Mouse (Mus musculus) limb, embryonic 11.5 days (tissue): Measurements from ENCODE around the gene Boc. TPM values are rescaled to one million over a fixed set of nuclear protein-coding genes. Genes with fewer than 3 reads are reported as not detected.
A peak's percentile ranks its signal among the peaks of the same experiment; 100 is the strongest.

Experiments used
- ATAC-seq: fragments of 200-750 bp; cut with Nextera tagmentation; 2 replicates; pipeline ENCODE4 v1.8.0; 2017; ENCODE audit warnings: low read depth; ENCODE audit not compliant: insufficient number of reproducible peaks, low FRiP score, low TSS enrichment
- DNase-seq: peaks from one replicate; pipeline ENCODE4 v3.0.0-alpha.2; 2015; ENCODE audit warnings: low spot score
- H3K27ac ChIP-seq: fragments of 300-500 bp; sonication (generic); replicated peaks from 2 replicates; pipeline ENCODE4 v1.5.1; 2014; ENCODE audit warnings: low read depth, mild to moderate bottlenecking, low read length
- H3K27me3 ChIP-seq: fragments of 300-500 bp; sonication (generic); 2 replicates; pipeline ENCODE4 v1.6.1; 2014; ENCODE audit warnings: mild to moderate bottlenecking, low read length, mixed read lengths; ENCODE audit not compliant: control insufficient read depth, insufficient read depth
- H3K36me3 ChIP-seq: fragments of 300-500 bp; sonication (generic); 2 replicates; pipeline ENCODE4 v1.6.1; 2014; ENCODE audit warnings: mild to moderate bottlenecking, low read length, moderate library complexity, mixed read lengths; ENCODE audit not compliant: control insufficient read depth, insufficient read depth
- H3K4me1 ChIP-seq: fragments of 300-500 bp; sonication (generic); 2 replicates; pipeline ENCODE4 v1.6.1; 2014; ENCODE audit warnings: low read length, mixed read lengths; ENCODE audit not compliant: control insufficient read depth, insufficient read depth
- H3K4me2 ChIP-seq: fragments of 300-500 bp; sonication (generic); 2 replicates; pipeline ENCODE4 v1.6.1; 2014; ENCODE audit warnings: low read depth, mild to moderate bottlenecking, moderate library complexity; ENCODE audit not compliant: severe bottlenecking
- H3K4me3 ChIP-seq: fragments of 300-500 bp; sonication (generic); 2 replicates; pipeline ENCODE4 v1.5.1; 2014; ENCODE audit warnings: low read depth, low read length
- H3K9ac ChIP-seq: fragments of 300-500 bp; sonication (generic); 2 replicates; pipeline ENCODE4 v1.6.1; 2014; ENCODE audit warnings: mild to moderate bottlenecking, low read length
- H3K9me3 ChIP-seq: fragments of 300-500 bp; sonication (generic); 2 replicates; pipeline ENCODE4 v1.6.1; 2016; ENCODE audit warnings: low read length; ENCODE audit not compliant: control insufficient read depth
- WGBS: fragments of 180-500 bp; shearing (Covaris S2); extraction: QIAGEN DNeasy Blood & Tissue Kit; methylation state at CpG from one replicate; pipeline ENCODE4 v1.1.7; 2014; 5-methylcytosine and 5-hydroxymethylcytosine counted together
- polyA plus RNA-seq: library from polyadenylated mRNA; unstranded; fragments of >200 nt; fragmentation: Nextera tagmentation; extraction: Ambion mirVana; gene quantifications from 2 replicates; pipeline ENCODE4 v1.2.1, GENCODE M21; 2014

The Boc gene
- polyA plus RNA-seq, 1 experiment from 2014 or later, result 39.3 TPM

DNA sequence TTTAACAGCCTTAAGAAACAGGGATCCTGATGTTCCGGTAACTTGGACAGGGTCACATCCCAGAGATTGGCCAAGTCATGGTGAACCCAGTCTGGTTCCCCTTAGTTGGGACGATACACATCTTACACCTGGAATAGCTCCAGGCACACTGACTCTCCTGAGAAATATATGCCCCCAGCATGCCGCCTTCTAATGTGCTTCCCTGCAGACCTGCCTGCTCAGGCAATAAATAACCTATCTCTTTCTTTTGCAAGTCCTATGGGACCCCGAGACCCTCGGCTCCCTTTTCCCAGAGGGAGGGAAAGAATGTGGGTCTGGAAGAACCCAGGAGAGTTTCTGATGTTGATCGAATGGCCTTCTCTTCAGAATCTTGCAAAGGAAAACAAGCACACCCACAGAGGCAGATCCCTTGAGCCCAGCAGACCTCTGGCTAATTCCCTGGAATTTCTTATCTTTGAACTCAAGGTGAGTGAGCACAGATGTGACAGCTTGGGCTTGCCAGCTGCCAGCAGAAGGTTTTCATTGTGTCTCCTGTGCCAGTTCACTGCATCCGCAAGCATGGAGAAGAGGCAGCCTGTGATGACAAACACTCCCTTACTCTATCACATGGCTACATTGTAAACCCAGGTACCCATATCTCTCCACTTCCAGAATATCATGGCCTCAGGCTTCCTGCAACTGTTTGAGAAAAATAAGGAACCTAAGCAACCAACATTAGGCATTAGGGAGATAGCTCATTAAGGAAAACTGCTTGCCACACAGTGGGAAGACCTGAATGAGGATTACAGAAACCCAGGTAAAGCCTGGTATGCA, 8.6 kb downstream of the Boc start:
- Histone ChIP-seq H3K4me1 (peaks cover 59% of the 10 kb centered on the region), H3K27me3 (no peaks in the 10 kb centered on the region), H3K9me3 (no peaks in the 10 kb centered on the region), H3K9ac (0 out of 2 replicates have a peak overlapping the region, but pooled peaks have one; percentile 14), H3K4me3 (no peak overlapping the region), H3K4me2 (no peak overlapping the region), H3K27ac (no peak overlapping the region; the same call in 1 of the 2 replicates), H3K36me3 (no peaks in the 10 kb centered on the region)
- WGBS, result 16% methylated on average over 7 of the region's 7 CpGs
- no peak for DNase-seq
- ATAC-seq, result no peak

DNA sequence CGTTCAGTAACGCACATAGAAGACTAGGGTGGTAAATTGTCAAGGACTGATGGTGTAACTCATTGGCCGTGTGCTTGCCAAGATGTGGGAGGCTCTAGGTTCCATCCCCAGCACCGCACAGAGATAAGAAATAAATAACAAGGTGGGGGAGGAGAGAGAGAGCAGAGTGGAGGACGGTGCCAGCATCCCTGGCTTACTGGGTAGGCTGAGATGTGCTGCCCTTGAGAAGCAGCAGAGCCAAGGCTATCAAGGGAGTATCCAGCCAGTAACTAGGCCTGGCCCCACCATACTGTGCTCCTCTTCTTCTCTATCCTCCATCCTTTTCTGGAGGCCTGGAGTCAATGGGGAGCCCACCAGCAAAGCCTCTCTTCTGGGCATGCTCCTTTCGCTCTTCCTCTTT, 9.3 kb downstream of the Boc start:
- 67% methylated on average over 6 of the region's 6 CpGs for WGBS
- no peak overlapping the region for H3K4me2 ChIP-seq
- no peaks in the 10 kb centered on the region for H3K27me3 ChIP-seq
- no peak for DNase-seq
- no peak overlapping the region for H3K27ac ChIP-seq
- no peak overlapping the region for H3K4me3 ChIP-seq
- no peaks in the 10 kb centered on the region for H3K9me3 ChIP-seq
- H3K4me1 ChIP-seq, result peaks cover 60% of the 10 kb centered on the region
- H3K36me3 ChIP-seq, result no peaks in the 10 kb centered on the region
- H3K9ac ChIP-seq, result no peak overlapping the region
- no peak for ATAC-seq

DNA sequence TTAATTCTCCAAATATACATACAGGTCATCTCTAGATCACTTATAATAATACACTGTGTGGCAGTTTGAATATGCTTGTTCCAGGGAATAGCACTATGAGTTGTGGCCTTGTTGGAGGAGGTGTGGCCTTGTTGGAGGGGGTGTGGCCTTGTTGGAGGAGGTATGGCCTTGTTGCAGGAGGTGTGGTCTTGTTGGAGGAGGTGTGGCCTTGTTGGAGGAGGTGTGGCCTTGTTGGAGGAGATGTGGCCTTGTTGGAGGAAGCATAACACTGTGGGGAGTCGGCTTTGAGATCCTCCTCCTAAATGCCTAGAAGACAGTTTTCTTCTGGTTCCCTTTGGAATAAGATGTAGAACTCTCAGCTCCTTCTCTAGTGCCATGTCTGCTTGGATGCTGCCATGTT, 10.7 kb downstream of the Boc start:
- Histone ChIP-seq H3K4me3 (no peak overlapping the region), H3K27ac (no peak overlapping the region), H3K4me1 (peaks cover 66% of the 10 kb centered on the region), H3K36me3 (no peaks in the 10 kb centered on the region), H3K9me3 (no peaks in the 10 kb centered on the region), H3K4me2 (no peak overlapping the region), H3K9ac (no peak overlapping the region), H3K27me3 (no peaks in the 10 kb centered on the region)
- 100% methylated on average over 1 of the region's 1 CpGs for WGBS
- no peak for ATAC-seq
- no peak for DNase-seq

DNA sequence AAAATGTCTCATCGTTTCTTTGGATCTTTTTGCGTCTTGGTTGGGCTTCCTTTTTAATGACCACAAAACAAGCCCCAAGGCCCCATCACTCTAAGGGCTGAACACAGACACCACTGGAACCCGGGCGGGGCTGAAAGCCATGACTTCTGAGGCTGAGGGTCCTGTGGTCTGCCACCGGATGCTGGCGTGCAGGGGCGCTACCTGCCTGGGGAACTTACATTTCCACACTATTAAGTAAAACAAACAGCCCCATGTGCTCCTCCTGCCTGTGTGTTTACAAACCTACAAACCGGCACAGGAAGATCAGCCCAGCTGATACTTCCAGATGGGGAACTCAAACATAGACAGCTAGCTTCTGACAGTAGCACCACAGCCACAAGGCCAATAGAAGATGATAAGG, 11.9 kb downstream of the Boc start:
- no peaks in the 10 kb centered on the region for H3K36me3 ChIP-seq

DNA sequence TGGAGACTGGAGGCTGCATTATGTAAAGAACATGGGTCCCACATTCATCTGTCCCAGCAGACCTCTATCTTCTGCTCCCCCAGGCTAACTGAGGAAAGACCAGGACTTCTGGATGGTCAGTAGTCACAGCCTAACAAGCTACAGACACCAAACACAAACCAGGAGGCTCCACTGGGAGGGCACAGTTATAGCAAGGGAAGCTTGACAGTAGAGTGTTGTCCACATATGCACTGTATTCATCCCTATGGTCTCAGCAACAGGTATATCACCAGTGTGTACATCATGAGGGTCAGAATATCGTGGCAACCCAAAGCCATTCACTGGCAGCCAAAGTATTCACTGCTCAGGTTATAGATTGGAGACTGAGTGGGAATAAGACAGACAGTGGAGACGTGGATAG, 12.8 kb downstream of the Boc start:
- Histone ChIP-seq H3K4me3 (no peak overlapping the region), H3K36me3 (no peaks in the 10 kb centered on the region), H3K4me2 (no peak overlapping the region), H3K27me3 (no peaks in the 10 kb centered on the region), H3K9me3 (no peaks in the 10 kb centered on the region), H3K4me1 (peaks cover 59% of the 10 kb centered on the region), H3K9ac (no peak overlapping the region), H3K27ac (no peak overlapping the region; the same call in 1 of the 2 replicates)
- ATAC-seq, result no peak
- WGBS, result 86% methylated on average over 2 of the region's 2 CpGs
- DNase-seq, result no peak

More for the DNA sequence above, 11.9 kb downstream of the Boc start:
- H3K9ac ChIP-seq, result no peak overlapping the region
- H3K4me3 ChIP-seq, result no peak overlapping the region
- 81% methylated on average over 8 of the region's 8 CpGs for WGBS
- H3K27me3 ChIP-seq, result no peaks in the 10 kb centered on the region
- peaks cover 65% of the 10 kb centered on the region for H3K4me1 ChIP-seq
- ATAC-seq, result no peak
- H3K9me3 ChIP-seq, result no peaks in the 10 kb centered on the region
- no peak for DNase-seq
- H3K4me2 ChIP-seq, result no peak overlapping the region
- no peak overlapping the region for H3K27ac ChIP-seq

DNA sequence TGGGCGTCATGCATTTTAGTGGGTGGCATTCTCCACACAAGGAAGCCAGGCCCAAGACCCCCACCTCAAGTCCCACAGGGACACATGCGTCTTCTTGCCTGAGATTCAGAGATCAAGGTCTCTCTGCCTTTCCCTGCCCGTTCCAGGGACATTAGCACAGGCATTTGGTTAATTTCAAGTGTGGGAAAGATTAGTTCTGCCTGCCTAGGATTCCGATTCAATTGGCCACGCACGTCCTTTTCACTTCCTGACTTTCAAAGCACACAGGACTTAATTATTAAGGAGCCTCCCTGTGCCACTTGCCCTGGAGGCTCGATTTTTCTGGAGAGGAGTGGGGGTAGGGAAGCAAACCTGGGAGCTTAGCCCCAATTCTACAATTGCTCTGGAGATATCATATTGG, 13.5 kb downstream of the Boc start:
- 26% methylated on average over 7 of the region's 7 CpGs for WGBS
- no peak overlapping the region for H3K4me3 ChIP-seq
- H3K4me1 ChIP-seq, result peaks cover 52% of the 10 kb centered on the region
- no peak overlapping the region for H3K9ac ChIP-seq
- H3K9me3 ChIP-seq, result no peaks in the 10 kb centered on the region
- DNase-seq (no peak), ATAC-seq (no peak)
- no peaks in the 10 kb centered on the region for H3K27me3 ChIP-seq
- H3K4me2 ChIP-seq, result no peak overlapping the region
- H3K27ac ChIP-seq, result no peak overlapping the region
- H3K36me3 ChIP-seq, result no peaks in the 10 kb centered on the region

DNA sequence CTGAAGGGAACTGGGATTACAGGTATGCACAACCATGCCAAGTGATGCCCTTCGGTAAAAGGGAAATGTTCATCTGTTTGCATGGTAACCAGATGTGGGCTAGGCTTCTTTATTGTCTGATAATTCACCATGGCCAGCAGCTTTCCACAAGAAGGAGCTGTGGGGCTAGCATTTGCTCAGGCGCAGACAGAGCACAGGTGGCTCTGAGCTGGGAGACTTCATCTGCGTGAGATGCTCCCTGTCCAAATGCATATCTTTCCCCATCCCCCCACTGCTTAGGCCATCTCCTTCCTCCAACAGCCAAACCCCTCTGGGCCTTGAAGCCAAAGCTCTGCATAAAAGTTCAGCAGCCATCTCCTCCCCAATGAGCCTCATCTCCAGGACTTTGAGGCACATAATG, 15.6 kb downstream of the Boc start:
- H3K9ac ChIP-seq, result no peak overlapping the region
- peaks cover 50% of the 10 kb centered on the region for H3K4me1 ChIP-seq
- H3K27ac ChIP-seq, result no peak overlapping the region
- no peak overlapping the region for H3K4me2 ChIP-seq
- no peak overlapping the region for H3K4me3 ChIP-seq
- no peaks in the 10 kb centered on the region for H3K27me3 ChIP-seq
- ATAC-seq, result no peak
- no peaks in the 10 kb centered on the region for H3K9me3 ChIP-seq
- 35% methylated on average over 3 of the region's 3 CpGs for WGBS
- DNase-seq, result no peak
- no peaks in the 10 kb centered on the region for H3K36me3 ChIP-seq

DNA sequence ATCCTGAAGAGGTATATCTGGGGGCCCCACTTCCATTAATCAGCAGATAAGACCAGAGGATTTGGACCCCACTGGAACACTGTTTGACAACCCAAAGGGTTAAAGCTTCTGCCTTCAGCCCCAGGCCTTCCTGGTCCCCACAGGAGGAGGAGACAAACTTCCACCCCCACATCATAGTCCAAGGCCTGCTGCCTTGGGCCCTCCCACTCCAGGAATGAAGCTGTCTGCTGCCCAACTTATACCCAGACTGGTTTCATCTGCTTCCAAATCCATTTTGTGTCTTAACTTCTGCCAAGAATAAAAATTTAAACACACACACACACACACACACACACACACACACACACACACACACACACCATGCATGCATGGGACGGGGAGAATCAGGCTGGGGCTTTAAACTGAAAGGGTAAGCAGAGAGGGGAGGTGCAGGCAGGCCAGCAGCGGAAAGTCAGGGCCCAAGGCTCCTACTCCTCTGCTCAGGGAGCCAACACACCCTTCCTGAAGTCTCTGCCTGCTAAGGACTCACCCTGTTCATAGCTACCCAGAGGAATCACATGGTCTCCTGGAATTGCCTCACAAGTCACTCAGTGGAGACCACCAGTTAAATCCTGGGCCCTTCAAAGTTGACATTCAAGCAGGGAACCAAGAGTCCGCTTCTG, 16.5 kb downstream of the Boc start:
- H3K36me3 ChIP-seq, result no peaks in the 10 kb centered on the region
- H3K27ac ChIP-seq, result no peak overlapping the region; the same call in 1 of the 2 replicates
- H3K4me2 ChIP-seq, result no peak overlapping the region
- H3K4me3 ChIP-seq, result no peak overlapping the region
- no peaks in the 10 kb centered on the region for H3K9me3 ChIP-seq
- no peaks in the 10 kb centered on the region for H3K27me3 ChIP-seq
- DNase-seq (no peak), ATAC-seq (no peak)
- peak overlapping the region; percentile 17; the same call in 1 of the 2 replicates for H3K9ac ChIP-seq
- 53% methylated on average over 3 of the region's 3 CpGs for WGBS
- H3K4me1 ChIP-seq, result peaks cover 50% of the 10 kb centered on the region
